Mouse (Mus musculus) intestine, embryonic 16.5 days (tissue): ENCODE results near the gene Wdcp. TPM values are rescaled to one million over a fixed set of nuclear protein-coding genes. Genes with fewer than 3 reads are reported as not detected.
"Not testable (repeated sequence)": the region's sequence is repeated elsewhere in the genome, so short reads cannot be mapped to it uniquely, and the experiment has no call there.

Experiments used
- ATAC-seq: fragments of 200-750 bp; cut with Nextera tagmentation; 2 replicates; pipeline ENCODE4 v1.8.0; 2017; ENCODE audit warnings: moderate TSS enrichment, moderate library complexity
- H3K27ac ChIP-seq: fragments of 300-500 bp; sonication (generic); 2 replicates; pipeline ENCODE4 v1.5.1; 2014; ENCODE audit warnings: mild to moderate bottlenecking, low read length
- H3K27me3 ChIP-seq: fragments of 300-500 bp; sonication (generic); replicated peaks from 2 replicates; pipeline ENCODE4 v1.6.1; 2014; ENCODE audit warnings: low read length, control low read depth, mixed read lengths; ENCODE audit not compliant: control insufficient read depth, insufficient read depth
- H3K36me3 ChIP-seq: fragments of 300-500 bp; sonication (generic); 2 replicates; pipeline ENCODE4 v1.6.1; 2014; ENCODE audit warnings: low read length, control low read depth; ENCODE audit not compliant: control insufficient read depth, insufficient read depth
- H3K4me1 ChIP-seq: fragments of 300-500 bp; sonication (generic); 2 replicates; pipeline ENCODE4 v1.6.1; 2014; ENCODE audit warnings: low read length, control low read depth, mixed read lengths; ENCODE audit not compliant: control insufficient read depth, insufficient read depth
- H3K4me2 ChIP-seq: fragments of 300-500 bp; sonication (generic); 2 replicates; pipeline ENCODE4 v1.6.1; 2014; ENCODE audit warnings: low read depth, low read length, control low read depth
- H3K4me3 ChIP-seq: fragments of 300-500 bp; sonication (generic); 2 replicates; pipeline ENCODE4 v1.5.1; 2014; ENCODE audit warnings: mild to moderate bottlenecking, low read length
- H3K9ac ChIP-seq: fragments of 300-500 bp; sonication (generic); 2 replicates; pipeline ENCODE4 v1.6.1; 2014; ENCODE audit warnings: low read depth, low read length
- H3K9me3 ChIP-seq: fragments of 300-500 bp; sonication (generic); 2 replicates; pipeline ENCODE4 v1.6.1; 2016; ENCODE audit warnings: low read length, control low read depth; ENCODE audit not compliant: control insufficient read depth
- WGBS: fragments of 180-500 bp; shearing (Covaris S2); extraction: QIAGEN DNeasy Blood & Tissue Kit; methylation state at CpG from one replicate; pipeline ENCODE4 v1.1.7; 2014; 5-methylcytosine and 5-hydroxymethylcytosine counted together
- polyA plus RNA-seq: library from polyadenylated mRNA; unstranded; fragments of >200 nt; fragmentation: Nextera tagmentation; extraction: Ambion mirVana; gene quantifications from 2 replicates; pipeline ENCODE4 v1.2.1, GENCODE M21; 2015

Gene Wdcp
- polyA plus RNA-seq: 11.0 and 12.4 TPM in 2 replicates

DNA sequence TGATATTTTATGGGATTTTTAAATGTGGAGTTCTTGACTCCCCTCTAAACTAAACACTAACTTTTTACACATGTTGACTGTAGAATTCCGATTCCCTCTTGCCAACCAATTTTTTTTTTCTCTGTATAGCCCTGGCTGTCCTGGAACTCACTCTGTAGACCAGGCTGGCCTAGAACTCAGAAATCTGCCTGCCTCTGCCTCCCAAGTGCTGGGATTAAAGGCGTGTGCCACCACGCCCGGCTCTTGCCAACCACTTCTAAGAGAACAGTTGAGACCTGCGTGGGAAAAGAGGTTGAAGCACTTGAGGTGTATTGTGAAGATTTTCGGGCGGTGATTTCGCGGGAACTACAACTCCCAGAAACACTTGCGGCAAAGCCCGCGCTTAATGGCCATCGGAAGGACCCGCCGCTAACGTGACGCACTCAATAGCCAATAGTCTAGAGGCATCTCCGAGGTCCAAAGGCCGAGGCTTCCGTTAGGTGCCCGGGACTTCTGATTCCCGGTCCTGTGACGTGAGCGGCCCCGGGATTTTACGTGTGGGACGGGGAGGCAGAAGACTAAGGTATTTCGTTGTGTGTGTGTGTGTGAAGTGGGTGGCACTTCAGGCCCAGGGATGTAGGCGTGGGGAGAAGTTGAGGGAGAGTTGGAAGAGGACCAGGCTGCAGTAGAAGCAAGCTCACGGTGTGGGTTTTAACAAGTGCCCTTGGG lies at the start of gene Wdcp:
Wdcp (plus strand) TSS at position 414 of the 708 bp plus-strand sequence.
- Histone ChIP-seq H3K4me3 (peak within 1 kb of the TSS; percentile 67), H3K9ac (peak within 1 kb of the TSS; percentile 73), H3K27ac (peak within 1 kb of the TSS; percentile 60; the same call in 1 of the 2 replicates), H3K36me3 (no peaks in the 10 kb centered on the region), H3K27me3 (no peaks in the 10 kb centered on the region), H3K9me3 (no peaks in the 10 kb centered on the region), H3K4me1 (peaks cover 14% of the 10 kb centered on the region), H3K4me2 (peak within 1 kb of the TSS; percentile 78)
- under 1% methylated on average over 30 of the region's 30 CpGs for WGBS
- ATAC-seq: peak; percentile 94

- ATAC-seq: no peak
- Histone ChIP-seq H3K27ac (no peak overlapping the region), H3K27me3 (no peaks in the 10 kb centered on the region), H3K9ac (no peak overlapping the region), H3K9me3 (no peaks in the 10 kb centered on the region), H3K4me3 (no peak overlapping the region), H3K4me2 (no peak overlapping the region), H3K4me1 (no peaks in the 10 kb centered on the region), H3K36me3 (no peaks in the 10 kb centered on the region)
- WGBS: 80% methylated on average over 1 of the region's 1 CpGs
Measured at GRCm38 (mm10) chr12:4793718-4794117, 49.4 kb upstream of the Wdcp start.

GRCm38 (mm10) chr12:4797471-4797870 lies 45.6 kb upstream of the Wdcp start:
- not testable (repeated sequence) for H3K27ac ChIP-seq, H3K4me2 ChIP-seq, ATAC-seq, H3K9ac ChIP-seq, H3K9me3 ChIP-seq, H3K27me3 ChIP-seq, H3K4me1 ChIP-seq, H3K4me3 ChIP-seq, H3K36me3 ChIP-seq
- 61% methylated on average over 6 of the region's 6 CpGs for WGBS

- Histone ChIP-seq H3K9ac (no peak overlapping the region), H3K27me3 (no peaks in the 10 kb centered on the region), H3K36me3 (no peaks in the 10 kb centered on the region), H3K27ac (no peak overlapping the region), H3K4me1 (0 out of 2 replicates have a peak, but pooled peaks cover 2% of the 10 kb centered on the region), H3K4me3 (no peak overlapping the region), H3K4me2 (no peak overlapping the region), H3K9me3 (no peaks in the 10 kb centered on the region; the same call in 1 of the 2 replicates)
- ATAC-seq: no peak
- 77% methylated on average over 4 of the region's 4 CpGs for WGBS
Measured at GRCm38 (mm10) chr12:4811036-4811435, 32.1 kb upstream of the Wdcp start.

DNA sequence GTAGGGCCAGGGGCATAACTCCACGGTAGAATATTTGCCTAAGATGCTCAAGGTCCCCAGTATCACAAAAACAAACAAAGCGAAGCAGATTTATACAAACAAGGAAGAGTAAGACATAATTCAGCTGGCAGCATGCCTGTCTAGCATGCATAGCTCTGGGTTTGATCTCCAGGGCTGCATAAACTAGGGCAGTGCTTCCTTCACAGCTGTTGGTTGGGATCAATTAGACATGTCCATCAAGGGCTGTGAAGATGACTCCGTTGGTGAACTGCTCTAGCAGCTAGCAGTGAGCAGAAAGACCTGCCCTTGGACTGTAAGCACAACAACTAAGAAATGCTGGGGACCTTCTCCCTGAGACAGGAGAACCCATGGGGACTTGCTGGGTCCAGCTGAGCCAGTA lies 31.4 kb upstream of the Wdcp start:
- no peak; the same call in 1 of the 2 replicates for ATAC-seq
- H3K9me3 ChIP-seq: no peaks in the 10 kb centered on the region; the same call in 1 of the 2 replicates
- no peaks in the 10 kb centered on the region for H3K36me3 ChIP-seq
- H3K4me3 ChIP-seq: no peak overlapping the region
- H3K4me1 ChIP-seq: peaks cover 6% of the 10 kb centered on the region; the same call in 1 of the 2 replicates
- no peaks in the 10 kb centered on the region for H3K27me3 ChIP-seq
- H3K9ac ChIP-seq: no peak overlapping the region
- H3K4me2 ChIP-seq: no peak overlapping the region
- no peak overlapping the region for H3K27ac ChIP-seq
- WGBS: 34% methylated on average over 3 of the region's 3 CpGs

DNA sequence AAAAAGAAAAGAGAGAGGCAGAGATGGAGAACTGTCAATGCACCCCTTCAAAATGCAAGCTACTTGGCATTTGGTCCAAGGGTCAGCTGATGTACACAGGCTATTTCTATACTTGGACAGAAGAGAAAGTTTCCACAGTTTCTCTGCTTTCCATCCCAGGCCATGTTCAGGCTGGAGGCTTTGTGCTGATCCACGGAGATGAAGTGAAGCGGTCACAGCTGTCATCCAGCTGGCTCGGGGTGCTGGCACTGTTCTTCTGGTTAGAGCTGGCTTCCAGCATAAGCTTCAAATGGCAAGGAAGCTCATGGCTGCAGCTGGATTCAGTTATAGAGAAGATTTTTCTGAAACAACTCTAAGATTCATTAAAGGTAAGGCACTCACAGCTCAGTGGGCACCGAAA lies 29.5 kb upstream of the Wdcp start:
- Histone ChIP-seq H3K4me2 (no peak overlapping the region), H3K4me1 (peaks cover 10% of the 10 kb centered on the region; the same call in 1 of the 2 replicates), H3K27ac (no peak overlapping the region), H3K9ac (no peak overlapping the region), H3K4me3 (no peak overlapping the region), H3K9me3 (no peaks in the 10 kb centered on the region; the same call in 1 of the 2 replicates), H3K27me3 (no peaks in the 10 kb centered on the region), H3K36me3 (no peaks in the 10 kb centered on the region)
- ATAC-seq: no peak
- 76% methylated on average over 4 of the region's 4 CpGs for WGBS

DNA sequence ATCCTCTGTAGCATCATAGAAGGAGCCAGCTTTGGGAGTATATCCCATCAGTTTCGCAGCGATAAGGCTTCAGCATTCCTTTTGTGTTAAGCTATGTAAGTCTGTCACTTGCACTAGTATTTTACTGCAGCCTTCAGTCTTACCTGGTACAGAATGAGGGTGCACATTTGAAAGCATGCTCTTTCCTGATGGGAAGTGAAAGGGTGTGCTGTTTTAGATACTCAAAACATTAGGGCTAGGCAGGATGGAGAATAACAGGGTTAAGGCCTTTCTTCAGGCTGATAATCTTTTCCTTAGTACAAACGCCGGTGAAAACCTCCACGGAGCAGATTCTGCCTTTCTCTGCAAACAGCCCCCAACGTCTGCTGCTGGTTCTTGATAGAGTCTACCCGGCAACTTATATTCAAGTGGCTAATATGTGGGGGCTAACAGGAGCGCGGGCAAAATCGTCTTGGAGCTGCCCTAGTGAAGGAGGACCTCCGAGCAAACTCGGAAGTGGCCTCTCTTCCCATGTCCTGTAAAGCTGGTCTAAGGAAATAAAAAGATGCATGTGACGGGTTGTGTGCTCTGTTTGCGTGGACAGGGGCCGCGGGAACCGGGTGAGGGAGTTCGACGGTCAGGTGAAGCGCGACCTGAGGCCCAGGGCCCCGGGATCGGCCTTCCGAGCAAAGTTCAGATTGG lies 26.3 kb upstream of the Wdcp start:
- Histone ChIP-seq H3K4me2 (peak overlapping the region; percentile 82), H3K4me1 (peaks cover 12% of the 10 kb centered on the region; the same call in 1 of the 2 replicates), H3K27ac (peak overlapping the region; percentile 92), H3K9ac (peak overlapping the region; percentile 76), H3K27me3 (no peaks in the 10 kb centered on the region), H3K9me3 (no peaks in the 10 kb centered on the region), H3K36me3 (peaks cover 8% of the 10 kb centered on the region; the same call in 1 of the 2 replicates), H3K4me3 (peak overlapping the region; percentile 88)
- ATAC-seq: peak; percentile 19
- WGBS: 6% methylated on average over 24 of the region's 24 CpGs

GRCm38 (mm10) chr12:4817361-4818101 lies 25.6 kb upstream of the Wdcp start, which contains the start of gene Sf3b6:
Gene Sf3b6 (plus strand): TSS chr12:4817544.
- Histone ChIP-seq H3K27ac (peak within 1 kb of the TSS; percentile 92), H3K4me2 (peak within 1 kb of the TSS; percentile 82), H3K9me3 (no peaks in the 10 kb centered on the region), H3K36me3 (peaks cover 8% of the 10 kb centered on the region; the same call in 1 of the 2 replicates), H3K4me3 (peak within 1 kb of the TSS; percentile 88), H3K9ac (peak within 1 kb of the TSS; percentile 76), H3K27me3 (no peaks in the 10 kb centered on the region), H3K4me1 (peaks cover 11% of the 10 kb centered on the region; the same call in 1 of the 2 replicates)
- WGBS: under 1% methylated on average over 49 of the region's 49 CpGs
- peak; percentile 99 for ATAC-seq

- no peak overlapping the region for H3K4me2 ChIP-seq
- H3K9me3 ChIP-seq: no peaks in the 10 kb centered on the region
- H3K36me3 ChIP-seq: peaks cover 9% of the 10 kb centered on the region
- no peak overlapping the region for H3K4me3 ChIP-seq
- no peaks in the 10 kb centered on the region for H3K27me3 ChIP-seq
- 78% methylated on average over 3 of the region's 3 CpGs for WGBS
- H3K4me1 ChIP-seq: no peaks in the 10 kb centered on the region
- ATAC-seq: no peak
- H3K27ac ChIP-seq: no peak overlapping the region
- no peak overlapping the region for H3K9ac ChIP-seq
Measured at GRCm38 (mm10) chr12:4827256-4827655, 15.8 kb upstream of the Wdcp start.
